Mouse (Mus musculus) ES-Bruce4 (cell line): Measurements from ENCODE around the gene Cmip.

ENCODE experiments used
- CTCF ChIP-seq: IDR thresholded peaks from one replicate; pipeline ENCODE4 v1.8.1; 2011; ENCODE audit warnings: low read depth, low read length
- POLR2A ChIP-seq: IDR thresholded peaks from one replicate; pipeline ENCODE4 v1.8.1; 2011; ENCODE audit warnings: low read length; ENCODE audit not compliant: insufficient read depth

- TF ChIP-seq CTCF = no peak
- TF ChIP-seq POLR2A = no peak
Measured at GRCm38 (mm10) chr8:117280488-117280887, 23.6 kb downstream of the Cmip start.
